Mouse (Mus musculus): Measurements from ENCODE around the gene Itpr3. TPM values are rescaled to one million over a fixed set of nuclear protein-coding genes. Genes with fewer than 3 reads are reported as not detected.
A peak's percentile ranks its signal among the peaks of the same experiment; 100 is the strongest.

The Itpr3 gene
- total RNA-seq, 4 experiments from 2014 or later, result 1.4 to 2.8 (median 2.0) TPM

DNA sequence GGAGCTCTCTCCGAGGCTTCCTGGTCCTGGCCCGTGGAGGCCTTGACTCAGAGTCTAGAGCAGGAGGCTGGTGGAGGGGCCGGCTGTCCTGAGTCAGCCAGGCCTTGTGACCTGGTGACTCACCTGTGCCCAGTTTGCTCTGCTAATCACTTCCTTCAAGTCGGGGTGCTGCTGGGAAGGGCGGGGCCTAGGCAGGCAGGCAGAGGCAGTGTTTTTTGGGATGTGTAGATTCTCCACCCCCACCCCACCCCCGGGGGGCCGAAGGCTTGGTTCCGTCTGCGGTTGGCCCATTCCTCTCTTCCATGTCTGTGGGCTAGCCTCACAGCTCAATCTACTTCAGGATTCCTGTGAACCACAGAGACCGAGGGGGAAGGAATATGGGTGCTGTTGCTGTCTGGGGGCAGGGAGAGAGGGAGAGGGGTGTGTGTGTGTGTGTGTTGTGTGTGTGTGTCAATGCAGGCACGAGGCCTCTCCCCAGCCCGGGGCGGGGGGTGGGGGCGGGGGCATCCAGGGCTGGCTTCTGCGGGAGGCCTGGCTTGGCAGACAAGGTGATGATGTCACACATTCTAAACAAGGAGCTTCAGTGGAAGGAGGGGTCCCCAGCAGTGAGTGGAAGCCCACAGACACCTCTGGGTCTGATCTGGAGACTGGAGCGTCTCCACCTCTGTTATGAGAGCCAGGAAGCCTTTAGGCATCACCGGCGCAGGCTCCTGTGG lies 18.6 kb upstream of the Itpr3 start:
- no peak for DNase-seq (ENCODE audit: low spot score in 2 of 2)

DNA sequence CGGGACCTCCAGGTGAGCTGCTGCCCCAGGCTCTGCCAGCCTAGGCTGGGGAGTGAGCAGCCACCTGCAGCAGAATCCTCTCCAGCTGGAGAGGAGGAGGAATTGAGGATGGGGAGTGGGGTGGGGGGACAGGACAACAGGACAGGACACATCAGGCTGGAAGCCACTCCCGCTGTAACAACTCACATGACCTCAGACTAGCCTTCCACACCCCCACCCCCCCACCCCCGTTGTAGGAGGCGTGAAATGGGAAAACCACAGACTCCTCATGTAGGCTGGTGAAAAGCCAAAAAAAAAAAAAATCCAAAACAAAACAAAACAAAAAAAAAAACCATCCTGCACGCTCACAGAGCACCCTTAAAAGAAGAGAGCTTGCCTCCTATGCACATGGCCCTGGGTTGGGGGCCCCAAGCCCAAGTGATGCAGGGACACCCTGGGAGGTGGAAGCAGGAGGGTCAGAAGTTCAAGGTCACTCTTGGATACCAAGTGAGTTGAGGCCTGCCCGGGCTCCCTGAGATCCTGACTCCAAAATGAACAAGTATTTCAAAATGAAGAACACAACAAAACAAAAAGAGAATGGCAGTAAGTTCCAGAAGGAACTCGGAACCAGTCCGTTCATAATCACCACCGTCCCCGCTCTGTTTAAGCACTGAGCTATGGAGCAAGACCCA lies 17.5 kb upstream of the Itpr3 start:
- DNase-seq (ENCODE audit: low spot score in 2 of 2), result no peak

DNA sequence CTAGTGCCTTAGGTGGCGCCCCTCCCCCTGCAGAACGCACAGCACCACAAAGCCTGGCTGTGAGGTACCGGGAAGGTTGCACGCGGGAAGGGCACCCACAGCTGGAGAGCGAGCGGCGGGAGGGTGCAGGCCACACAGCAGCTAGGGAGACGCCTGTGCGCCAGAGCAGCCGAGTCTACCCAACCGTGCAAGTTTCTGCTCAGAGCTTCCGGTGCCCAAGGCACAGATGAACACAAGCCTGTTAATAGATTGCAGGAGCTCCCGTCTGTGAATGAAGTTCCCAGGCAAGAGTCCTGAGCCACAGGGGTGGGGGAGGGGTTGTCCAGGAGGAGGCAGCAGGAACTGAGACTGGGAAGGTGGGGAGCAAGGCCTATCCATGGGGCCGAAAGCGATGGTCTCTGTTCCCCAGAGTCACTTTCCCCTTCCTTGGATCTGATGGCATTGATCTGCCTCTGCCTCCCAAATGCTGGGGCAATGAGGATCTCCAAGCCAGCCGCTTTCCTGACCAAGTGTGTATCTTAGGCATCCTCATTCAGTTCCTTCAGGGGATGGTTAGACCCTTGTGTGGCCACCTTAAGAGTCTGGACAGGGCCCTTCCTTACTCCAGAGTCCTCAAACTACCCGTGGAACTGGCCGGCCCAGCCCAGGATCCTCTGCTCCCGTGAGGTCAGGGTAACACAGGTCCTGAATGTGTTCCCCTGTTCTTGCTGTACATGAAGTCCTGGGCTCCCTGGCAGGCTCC lies 16.6 kb upstream of the Itpr3 start:
- DNase-seq (ENCODE audit: low spot score in 2 of 2), result no peak

DNA sequence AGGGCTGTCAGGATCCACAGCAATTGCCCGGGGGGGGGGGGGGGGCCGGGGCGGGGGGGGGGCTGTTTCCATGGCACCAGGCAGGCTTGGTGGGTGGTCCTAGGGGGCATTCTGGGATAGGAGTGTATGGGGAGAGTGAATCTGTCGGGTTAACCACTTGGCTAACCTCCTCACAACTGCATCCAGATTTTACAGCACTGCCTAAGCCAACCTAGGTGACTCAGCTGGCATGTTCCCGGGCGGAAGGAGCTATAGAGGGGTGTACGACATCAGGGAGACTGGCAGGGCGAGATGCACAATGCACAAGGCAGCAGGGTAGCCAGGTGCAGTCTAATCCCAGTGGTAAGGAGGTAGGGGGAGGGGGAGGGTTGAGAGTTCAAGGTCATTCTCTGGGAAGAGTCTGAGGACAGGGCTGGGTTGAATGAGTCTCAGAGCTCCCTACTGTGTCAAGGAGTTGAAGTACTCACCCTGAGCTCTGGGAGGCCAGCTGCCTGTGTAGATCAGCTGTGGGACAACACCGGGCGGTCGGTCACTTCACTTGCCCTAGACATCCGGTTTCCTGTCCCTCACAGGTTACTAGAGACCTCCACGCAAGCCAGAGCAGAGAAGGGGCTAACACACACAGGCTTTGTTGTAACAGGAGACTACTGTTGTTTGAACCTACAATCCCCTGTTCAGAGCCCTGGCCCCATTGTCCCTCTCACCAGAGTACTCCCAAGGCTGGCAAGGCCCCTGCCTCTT lies 15.9 kb upstream of the Itpr3 start:
- DNase-seq (ENCODE audit: low spot score in 2 of 2), result no peak

DNA sequence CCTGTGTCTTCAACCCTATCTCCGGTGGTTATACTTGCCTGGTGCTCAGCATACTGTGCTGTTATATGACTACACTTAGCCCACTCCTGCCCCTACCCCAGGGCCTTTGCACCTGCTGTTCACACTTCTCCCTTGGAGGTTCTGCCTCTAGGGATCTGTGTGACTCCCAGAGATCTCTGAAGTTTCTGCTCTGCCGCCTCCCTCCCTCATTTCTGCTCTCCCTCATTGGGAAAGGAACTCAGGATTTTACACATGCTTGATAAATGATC lies 15.4 kb upstream of the Itpr3 start:
- no peak for DNase-seq (ENCODE audit: low spot score in 2 of 2)

DNA sequence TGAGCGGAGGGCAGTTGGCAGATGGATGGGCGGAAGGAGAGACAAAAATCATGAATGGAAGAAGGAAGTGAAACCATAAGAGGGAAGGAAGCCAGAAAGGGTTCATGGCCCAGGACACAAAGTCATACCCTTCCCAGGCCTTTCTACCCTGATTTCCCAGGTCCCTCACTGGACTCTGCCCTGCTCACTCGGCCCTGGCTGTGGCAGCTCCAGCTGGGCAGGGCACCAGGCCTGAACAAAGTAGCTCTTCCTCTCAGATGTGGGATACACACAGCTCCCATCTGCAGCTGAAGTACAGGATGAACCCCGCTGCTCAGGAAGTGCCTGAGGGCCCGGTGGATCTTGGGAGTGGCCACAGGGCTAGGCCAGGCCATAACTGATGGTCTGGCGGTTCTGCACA lies 14.3 kb upstream of the Itpr3 start:
- DNase-seq (ENCODE audit: low spot score in 2 of 2), result no peak

DNA sequence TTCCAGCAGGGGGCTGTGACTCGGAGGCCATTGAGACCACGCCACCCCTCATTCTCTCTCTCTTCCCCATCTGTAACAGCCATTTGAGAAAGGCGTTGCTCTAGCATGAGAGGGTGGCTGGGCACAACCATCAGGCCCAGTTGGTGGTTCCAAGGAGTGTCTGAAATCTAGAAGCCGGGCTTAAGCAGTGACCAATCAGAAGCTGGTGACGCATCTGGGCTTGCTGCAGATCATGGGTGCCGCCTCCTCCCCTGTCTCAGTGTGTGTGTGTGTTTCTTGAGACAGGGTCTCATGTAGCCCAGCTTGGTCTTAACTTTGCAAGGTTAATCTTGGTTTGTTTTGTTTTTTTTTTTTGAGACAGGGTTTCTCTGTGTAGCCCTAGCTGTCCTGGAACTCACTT lies 11.9 kb upstream of the Itpr3 start:
- DNase-seq (ENCODE audit: low spot score in 2 of 2), result no peak

DNA sequence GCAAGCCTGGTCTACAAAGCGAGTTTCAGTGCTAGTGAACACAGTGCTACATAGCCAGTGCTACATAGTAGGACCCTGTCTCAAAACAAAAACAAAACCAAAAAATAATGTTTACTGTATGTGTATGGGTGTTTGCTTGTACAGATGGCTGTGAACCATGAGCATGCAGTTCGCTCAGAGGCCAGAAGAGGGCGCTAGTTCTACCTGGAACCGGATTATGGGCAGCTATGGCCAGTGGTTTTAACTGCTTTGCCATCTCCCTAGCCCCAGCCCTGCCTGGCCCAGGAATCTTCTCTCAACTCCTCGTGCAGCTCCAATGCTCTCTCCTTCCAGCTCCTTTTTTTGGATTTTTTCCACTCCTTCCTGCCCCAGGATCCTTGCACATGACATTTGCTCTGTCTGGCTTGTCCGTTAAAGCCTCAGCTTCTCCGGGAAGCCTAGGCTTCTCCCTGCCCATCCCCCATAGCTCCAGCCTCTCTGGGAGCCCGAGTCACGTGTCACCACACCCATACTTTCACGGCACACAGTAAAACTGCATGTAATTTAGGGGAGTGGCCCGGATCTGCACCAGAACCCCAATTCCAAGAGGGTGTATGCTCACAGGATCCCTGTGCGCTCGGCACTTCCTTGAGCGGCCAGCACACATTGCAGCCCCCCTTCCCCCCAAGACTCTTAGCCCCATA lies 9.2 kb upstream of the Itpr3 start:
- no peak for DNase-seq (ENCODE audit: low spot score in 2 of 2)

DNA sequence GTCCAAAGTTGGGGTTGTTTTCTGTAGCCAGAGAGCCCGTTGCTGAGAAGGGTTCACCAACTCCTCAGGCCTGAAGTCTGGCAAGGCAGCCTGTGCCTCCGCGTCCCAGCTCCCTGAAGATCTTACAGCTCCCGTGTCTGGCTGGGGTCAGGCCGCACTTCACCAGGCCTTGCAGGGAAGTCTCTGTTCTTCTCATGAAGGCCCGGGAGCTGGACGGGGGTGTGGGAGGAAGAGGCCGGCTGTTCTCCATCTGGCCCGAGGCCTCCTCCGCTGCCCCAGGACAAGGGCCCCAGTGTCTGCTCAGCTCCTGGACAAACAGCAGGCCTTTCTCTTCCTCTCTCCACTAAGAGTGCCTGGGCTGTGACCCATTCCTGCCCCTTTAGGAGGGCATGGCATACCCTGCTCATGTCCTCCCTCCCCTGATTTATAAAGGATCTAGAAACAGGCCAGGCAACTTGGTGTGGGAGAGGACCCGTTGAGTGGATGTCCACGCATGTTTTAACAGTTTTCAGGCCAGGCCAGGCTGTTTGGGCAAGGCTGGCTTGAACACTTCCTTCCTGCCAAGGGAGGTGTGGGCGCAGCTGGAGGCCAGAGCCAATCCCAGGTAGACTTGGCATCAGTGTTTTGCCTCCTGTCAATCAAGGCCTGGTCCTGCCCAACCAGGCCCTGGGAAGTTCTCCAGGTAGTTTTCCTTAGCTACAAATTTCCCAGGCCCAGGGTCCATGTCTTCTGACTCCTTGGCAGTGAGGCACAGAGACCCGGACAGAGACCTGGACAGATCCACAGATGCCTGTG lies 8.5 kb upstream of the Itpr3 start:
- no peak for DNase-seq (ENCODE audit: low spot score in 2 of 2)

DNA sequence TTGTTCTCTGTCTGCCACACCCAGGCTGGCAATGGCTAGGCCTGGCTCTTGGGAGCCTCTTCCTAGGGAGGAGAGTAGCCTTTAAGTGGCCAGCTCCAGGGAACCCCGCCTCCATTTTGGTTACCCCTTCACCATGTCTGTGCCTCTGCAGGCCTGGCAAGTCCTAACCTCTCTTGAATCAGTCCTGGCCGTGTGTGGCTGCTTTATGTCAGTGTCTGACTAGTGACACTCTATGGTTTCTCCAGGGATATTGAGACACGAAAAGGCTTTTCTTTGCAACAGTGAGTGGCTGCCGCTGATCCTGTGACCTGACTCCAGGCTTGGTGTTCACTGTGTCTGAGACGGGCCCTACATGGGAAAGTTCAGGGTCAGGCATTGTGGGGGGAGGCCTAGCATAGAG lies 6.3 kb upstream of the Itpr3 start:
- no peak for DNase-seq (ENCODE audit: low spot score in 2 of 2)

DNA sequence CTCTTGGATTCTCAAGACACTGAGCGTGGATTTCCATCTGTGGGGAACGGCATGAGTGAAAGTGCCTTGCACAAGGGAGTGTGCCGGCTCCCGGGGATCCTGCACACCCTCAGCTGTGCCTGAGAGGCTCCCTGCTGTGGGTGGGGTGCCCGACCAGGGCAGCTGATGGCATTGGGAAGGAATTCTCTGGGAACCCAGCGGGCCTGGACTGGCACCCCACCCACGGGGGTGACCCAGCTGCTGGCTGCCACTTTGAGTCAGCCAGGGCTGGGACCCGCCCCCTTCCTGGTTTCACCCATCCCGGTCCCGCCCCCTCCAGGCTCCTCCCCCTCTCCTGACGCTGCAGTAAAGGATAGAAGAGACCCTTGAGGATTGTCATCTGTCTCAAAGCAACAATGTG lies 5.6 kb upstream of the Itpr3 start:
- DNase-seq (ENCODE audit: low spot score in 2 of 2), result peak in 1 of 2 experiments; percentile 20

DNA sequence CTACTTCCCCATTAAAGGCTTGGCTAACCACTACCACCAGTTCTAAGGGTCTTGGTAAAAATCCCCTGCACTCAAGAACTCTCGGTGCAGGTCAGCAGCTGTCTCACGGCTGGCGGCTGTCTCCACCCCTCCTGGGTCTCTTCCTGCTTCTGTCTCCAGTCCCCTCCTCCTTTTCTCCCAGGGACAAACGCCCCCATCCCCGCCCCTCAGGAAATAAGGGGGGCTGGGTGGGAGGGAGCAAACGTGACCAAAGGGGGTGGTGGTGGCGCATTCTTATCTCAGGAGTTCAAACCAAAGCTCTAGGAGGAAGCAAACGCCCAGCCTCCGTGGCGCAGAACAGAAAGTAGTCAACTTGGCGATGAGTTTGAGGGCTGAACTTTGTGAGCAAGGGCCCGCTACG lies 934 bp upstream of the Itpr3 start:
- DNase-seq (ENCODE audit: low spot score in 2 of 2), result peak; percentile 15 to 21

DNA sequence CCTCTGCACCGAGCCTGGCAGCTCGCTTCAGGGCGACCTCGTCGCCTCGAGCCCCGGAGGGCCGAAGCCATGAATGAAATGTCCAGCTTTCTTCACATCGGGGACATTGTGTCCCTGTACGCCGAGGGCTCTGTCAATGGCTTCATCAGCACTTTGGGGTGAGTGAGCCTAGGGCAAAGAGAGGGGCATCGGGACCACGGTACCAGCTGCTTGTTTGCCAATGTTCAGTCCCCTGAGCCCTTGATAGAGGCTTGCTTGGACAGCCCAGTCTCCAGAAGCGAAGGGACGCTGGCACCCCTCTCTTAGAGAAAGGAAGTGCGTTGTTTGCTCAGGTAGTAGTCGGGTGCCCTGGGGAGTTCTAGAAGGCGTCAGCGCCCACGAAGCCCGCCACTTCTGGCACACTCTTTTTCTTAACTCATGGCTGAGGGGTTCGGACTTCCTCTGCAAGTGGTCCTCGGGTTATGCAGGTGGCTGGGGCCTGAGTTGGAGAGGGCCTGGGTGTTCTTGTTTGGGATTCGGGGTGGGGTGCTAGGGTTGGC lies 482 bp downstream of the Itpr3 start:
- DNase-seq (ENCODE audit: low spot score in 2 of 2), result no peak

DNA sequence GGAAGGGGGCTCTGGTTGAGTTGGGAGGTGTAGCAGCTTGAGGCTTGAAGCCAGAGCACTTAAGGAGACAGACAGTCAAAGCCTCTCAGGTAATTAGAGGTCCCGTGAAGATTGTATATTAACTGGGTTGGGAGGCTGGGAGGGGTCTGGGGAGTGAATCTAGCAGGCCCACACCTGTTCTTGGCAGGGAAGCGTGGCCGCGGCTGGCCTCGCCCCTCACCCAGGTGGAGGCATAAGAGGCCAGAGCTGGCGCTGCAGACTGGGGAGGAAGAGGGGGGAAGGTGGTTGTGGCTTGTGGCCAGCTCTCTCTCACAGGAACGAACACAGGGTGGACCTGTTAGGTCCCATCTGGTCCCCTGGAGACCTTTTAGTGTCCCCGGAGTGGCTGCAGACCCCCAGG lies 3.6 kb downstream of the Itpr3 start:
- DNase-seq (ENCODE audit: low spot score in 2 of 2), result no peak

DNA sequence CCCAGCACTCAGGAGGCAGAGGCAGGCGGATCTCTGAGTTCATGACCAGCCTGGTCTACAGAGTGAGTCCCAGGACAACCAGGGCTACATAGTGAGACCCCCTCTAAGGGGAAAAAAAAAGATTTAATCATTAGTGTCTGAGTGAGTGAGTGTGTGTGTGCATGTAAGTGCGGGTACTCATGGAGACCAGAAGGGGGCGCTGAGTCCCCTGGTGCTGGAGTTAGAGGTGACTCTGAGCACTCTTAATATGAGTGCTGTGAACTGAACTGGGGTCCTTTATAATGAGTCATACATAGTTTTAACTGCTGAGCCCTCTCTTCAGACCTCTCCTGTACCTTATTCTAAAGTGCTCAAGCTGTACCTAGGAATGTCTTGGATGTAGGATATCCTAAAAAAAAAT lies 4.6 kb downstream of the Itpr3 start:
- DNase-seq (ENCODE audit: low spot score in 2 of 2), result no peak

DNA sequence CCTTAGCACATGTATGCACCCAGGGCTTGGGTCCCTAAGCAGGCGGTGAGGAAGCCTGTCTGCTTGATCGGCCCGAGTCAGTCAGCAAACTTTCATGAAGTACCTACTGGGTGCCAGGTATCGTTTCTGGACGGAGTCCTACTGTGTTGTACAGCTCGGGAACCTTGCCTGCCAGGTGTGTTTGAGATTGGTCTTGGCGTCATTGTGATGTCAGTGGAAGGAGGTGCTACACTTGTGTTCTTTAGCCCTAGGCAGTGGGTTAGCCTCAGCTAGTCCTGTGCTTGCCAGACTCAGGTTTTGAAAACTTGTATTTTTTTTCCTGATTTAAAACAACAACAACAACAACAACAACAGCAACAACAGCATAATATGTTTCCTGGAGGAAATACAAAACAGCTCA lies 5.6 kb downstream of the Itpr3 start:
- DNase-seq (ENCODE audit: low spot score in 2 of 2), result no peak

DNA sequence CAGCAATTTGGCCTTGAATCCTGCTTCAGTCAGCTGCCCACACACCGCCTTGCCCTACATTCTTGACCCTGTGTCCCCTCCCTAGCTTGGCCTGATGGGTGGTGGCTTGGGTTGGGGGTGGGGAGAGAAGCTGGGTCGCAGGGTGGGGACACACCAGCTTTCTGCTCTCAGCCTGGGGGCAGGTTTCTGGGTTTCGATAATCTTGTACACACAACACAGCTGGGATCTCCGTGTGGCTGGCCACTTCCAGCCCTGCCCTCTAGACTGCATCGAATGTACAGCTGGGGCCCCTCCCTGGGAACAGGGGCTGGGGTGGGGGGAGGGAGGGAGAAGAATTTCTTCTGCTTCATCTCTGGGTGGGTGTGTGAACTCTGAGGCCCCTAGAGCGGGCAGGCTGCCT lies 6.6 kb downstream of the Itpr3 start:
- DNase-seq (ENCODE audit: low spot score in 2 of 2), result no peak

DNA sequence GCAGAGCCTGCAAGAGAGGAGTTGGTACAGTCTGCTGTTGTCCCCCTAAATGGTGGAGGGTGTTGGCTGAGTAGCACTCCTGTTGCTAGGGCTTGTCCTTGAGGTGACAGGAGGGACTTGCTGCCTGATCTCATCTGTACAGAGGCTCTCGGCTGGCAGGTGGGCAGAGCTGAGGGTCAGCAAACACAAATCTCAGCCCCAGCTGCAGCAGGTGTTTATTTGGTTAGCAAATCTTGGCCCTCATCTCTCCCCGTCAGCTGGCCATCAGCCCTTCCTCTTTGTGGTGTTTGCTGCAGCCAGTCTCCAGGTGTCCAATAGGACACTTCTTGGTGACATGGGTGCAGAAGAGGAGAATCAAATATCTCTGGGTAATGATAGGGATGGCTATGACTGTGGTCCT lies 7.1 kb downstream of the Itpr3 start:
- no peak for DNase-seq (ENCODE audit: low spot score in 2 of 2)

DNA sequence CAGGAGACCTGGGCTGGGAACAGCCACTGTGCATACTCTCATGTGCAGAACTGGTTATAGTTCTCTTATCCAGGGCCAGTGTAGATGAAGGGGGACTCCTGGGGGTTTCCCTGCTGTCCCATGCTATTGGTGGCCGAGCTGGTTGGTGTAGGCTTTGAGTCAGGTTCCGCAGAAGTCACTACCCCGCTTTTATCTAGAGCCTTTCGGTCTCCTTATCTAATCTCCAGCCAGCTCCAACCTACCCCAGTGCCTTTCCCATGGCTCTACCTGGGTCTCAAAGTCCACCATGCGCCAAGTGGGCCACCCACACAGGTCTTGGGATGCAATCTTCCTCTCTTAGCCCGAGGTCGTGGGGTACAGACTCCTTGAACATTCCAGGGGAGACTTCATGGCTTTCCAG lies 9.0 kb downstream of the Itpr3 start:
- DNase-seq (ENCODE audit: low spot score in 2 of 2), result no peak

DNA sequence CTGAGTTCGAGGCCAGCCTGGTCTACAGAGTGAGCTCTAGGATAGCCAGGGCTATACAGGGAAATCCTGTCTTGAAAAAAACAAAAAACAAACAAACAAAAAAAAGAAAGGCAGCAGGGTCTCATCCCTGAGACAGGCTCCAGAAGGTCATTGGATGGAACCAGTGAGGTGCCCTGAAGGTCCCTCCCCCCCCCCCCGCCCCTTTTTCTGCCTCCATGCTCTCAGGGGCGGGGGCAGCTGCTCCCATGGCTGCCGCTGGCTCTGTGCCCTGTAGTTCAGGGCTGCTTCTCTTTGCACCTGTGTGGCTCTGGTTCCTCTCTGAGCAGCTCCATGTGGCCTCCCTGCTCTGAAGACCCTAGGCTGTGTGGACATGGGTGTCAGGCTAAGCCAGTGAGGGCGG lies 12.0 kb downstream of the Itpr3 start:
- DNase-seq (ENCODE audit: low spot score in 2 of 2), result no peak

DNA sequence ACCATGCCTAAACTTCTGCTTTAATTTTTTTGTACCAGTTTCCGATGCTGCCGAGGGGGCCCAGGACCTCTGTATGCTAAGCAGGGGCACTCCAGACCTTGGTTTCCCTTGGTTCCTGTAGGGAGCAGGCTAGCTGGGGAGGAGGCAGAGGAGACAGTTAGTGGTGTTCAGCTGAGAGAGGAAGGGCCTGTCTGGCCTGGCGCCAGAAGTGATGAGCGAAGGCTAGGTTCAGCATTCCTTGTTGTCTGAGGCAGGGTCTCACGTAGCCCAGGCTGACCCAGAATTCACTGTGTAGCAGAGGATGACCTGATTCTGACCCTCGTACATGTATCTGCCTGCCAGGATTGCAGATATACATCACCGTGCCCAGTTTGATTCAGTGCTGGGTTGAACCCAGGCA lies 13.8 kb downstream of the Itpr3 start:
- DNase-seq (ENCODE audit: low spot score in 2 of 2), result no peak
